Mouse (Mus musculus) MEL (cell line): Measurements from ENCODE around the gene Fbxw7.

Experiments used
- CTCF ChIP-seq, 3 experiments: IDR thresholded peaks in 2 of 3; conservative IDR thresholded peaks in 1 of 3; 2 replicates each; pipeline ENCODE4 v1.5.1; 2011 to 2012; ENCODE audit warnings: low read length in 3 of 3, low read depth in 2 of 3, mild to moderate bottlenecking in 2 of 3, improper control_type of control experiment in 1 of 3, inconsistent platforms in 1 of 3, mixed read lengths in 1 of 3, moderate library complexity in 1 of 3; ENCODE audit not compliant: control insufficient read depth in 1 of 3, insufficient read depth in 1 of 3, poor library complexity in 1 of 3, severe bottlenecking in 1 of 3
- EP300 ChIP-seq, 2 experiments: IDR thresholded peaks; 2 replicates each; pipeline ENCODE4 v1.6.1; 2011; ENCODE audit warnings: improper control_type of control experiment in 2 of 2, low read length in 2 of 2, low read depth in 1 of 2, mild to moderate bottlenecking in 1 of 2
- GATA1 ChIP-seq: IDR thresholded peaks from 2 replicates; pipeline ENCODE4 v1.6.1; 2011; ENCODE audit warnings: low read depth, low read length, improper control_type of control experiment
- KAT2A ChIP-seq: conservative IDR thresholded peaks from 2 replicates; pipeline ENCODE4 v1.6.1; 2012; ENCODE audit warnings: low read depth, low read length, improper control_type of control experiment, inconsistent platforms
- POLR2A ChIP-seq, 2 experiments: IDR thresholded peaks; 2 replicates each; pipeline ENCODE4 v1.6.1; 2011 to 2012; ENCODE audit warnings: low read length in 2 of 2, mild to moderate bottlenecking in 2 of 2, control low read depth in 1 of 2, improper control_type of control experiment in 1 of 2, low read depth in 1 of 2, moderate library complexity in 1 of 2; ENCODE audit not compliant: control insufficient read depth in 1 of 2, insufficient read depth in 1 of 2, poor library complexity in 1 of 2
- RCOR1 ChIP-seq: IDR thresholded peaks from 2 replicates; pipeline ENCODE4 v1.6.1; 2012; ENCODE audit warnings: low read depth, mild to moderate bottlenecking, inconsistent platforms, low read length, improper control_type of control experiment
- USF1 ChIP-seq: IDR thresholded peaks from 2 replicates; pipeline ENCODE4 v1.6.1; 2014; ENCODE audit warnings: low read depth, mild to moderate bottlenecking, inconsistent platforms, low read length, improper control_type of control experiment, moderate library complexity
- ZKSCAN1 ChIP-seq: IDR thresholded peaks from 2 replicates; pipeline ENCODE4 v1.6.1; 2012; ENCODE audit warnings: low read depth, mild to moderate bottlenecking, inconsistent platforms, low read length, improper control_type of control experiment, moderate library complexity

DNA sequence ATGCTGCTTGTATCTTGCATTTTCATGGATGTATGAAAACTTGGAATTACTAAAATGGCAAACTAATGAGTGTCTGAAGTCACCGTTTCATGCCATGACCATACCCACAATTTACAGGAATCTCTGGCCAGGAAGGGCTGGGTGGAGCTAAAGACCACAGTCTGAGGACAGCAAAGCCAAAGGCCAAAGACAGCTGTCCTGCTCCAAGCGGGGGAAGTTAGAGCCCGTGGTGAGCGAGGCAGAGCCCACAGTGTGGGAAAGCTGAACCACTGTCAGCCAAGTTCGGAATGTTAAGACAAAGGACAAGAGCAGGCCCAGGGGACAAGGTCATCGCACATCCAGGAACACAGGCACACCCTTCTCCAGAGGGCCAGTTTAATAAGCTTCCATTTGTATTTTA lies 45.7 kb upstream of the Fbxw7 start:
- TF ChIP-seq GATA1, result no peak
- TF ChIP-seq CTCF (IDR thresholded peaks at IDR 0.05 in 2 of 3, conservative IDR thresholded peaks at IDR 0.05 in 1 of 3; ENCODE audit: control insufficient read depth in 1 of 3, insufficient read depth in 1 of 3, low read depth in 2 of 3, low read length in 3 of 3, poor library complexity in 1 of 3, severe bottlenecking in 1 of 3), result no peak
- TF ChIP-seq ZKSCAN1, result no peak
- TF ChIP-seq EP300 (IDR thresholded peaks at IDR 0.05; ENCODE audit: low read depth in 1 of 2, low read length in 2 of 2), result no peak
- no peak for TF ChIP-seq RCOR1
- no peak for TF ChIP-seq KAT2A
- no peak for TF ChIP-seq USF1
- no peak for TF ChIP-seq POLR2A (IDR thresholded peaks at IDR 0.05; ENCODE audit: control insufficient read depth in 1 of 2, insufficient read depth in 1 of 2, low read depth in 1 of 2, low read length in 2 of 2, poor library complexity in 1 of 2)
